Mouse (Mus musculus) kidney, embryonic 14.5 days (tissue): ENCODE measurements around the gene Get4. TPM values are rescaled to one million over a fixed set of nuclear protein-coding genes. Genes with fewer than 3 reads are reported as not detected.

Experiments
- ATAC-seq: fragments of 200-750 bp; cut with Nextera tagmentation; 2 replicates; pipeline ENCODE4 v1.8.0; 2017; ENCODE audit warnings: moderate number of reproducible peaks, mild to moderate bottlenecking, moderate TSS enrichment, moderate library complexity; ENCODE audit not compliant: low FRiP score, low TSS enrichment
- H3K27ac ChIP-seq: fragments of 300-500 bp; sonication (generic); 2 replicates; pipeline ENCODE4 v1.5.1; 2014; ENCODE audit warnings: low read depth, mild to moderate bottlenecking, low read length, moderate library complexity, mixed read lengths
- H3K27me3 ChIP-seq: fragments of 300-500 bp; sonication (generic); 2 replicates; pipeline ENCODE4 v1.6.1; 2014; ENCODE audit warnings: mild to moderate bottlenecking, low read length; ENCODE audit not compliant: control insufficient read depth, insufficient read depth
- H3K36me3 ChIP-seq: fragments of 300-500 bp; sonication (generic); 2 replicates; pipeline ENCODE4 v1.6.1; 2014; ENCODE audit warnings: low read length, mixed read lengths; ENCODE audit not compliant: control insufficient read depth, insufficient read depth
- H3K4me1 ChIP-seq: fragments of 300-500 bp; sonication (generic); 2 replicates; pipeline ENCODE4 v1.6.1; 2014; ENCODE audit warnings: low read length, mixed read lengths; ENCODE audit not compliant: control insufficient read depth, insufficient read depth
- H3K4me2 ChIP-seq: fragments of 300-500 bp; sonication (generic); replicated peaks from 2 replicates; pipeline ENCODE4 v1.6.1; 2014; ENCODE audit warnings: low read depth, mild to moderate bottlenecking, low read length
- H3K4me3 ChIP-seq: fragments of 300-500 bp; sonication (generic); 2 replicates; pipeline ENCODE4 v1.5.1; 2014; ENCODE audit warnings: mild to moderate bottlenecking, low read length
- H3K9ac ChIP-seq: fragments of 300-500 bp; sonication (generic); 2 replicates; pipeline ENCODE4 v1.6.1; 2014; ENCODE audit warnings: low read depth, mild to moderate bottlenecking, low read length, moderate library complexity
- H3K9me3 ChIP-seq: fragments of 300-500 bp; sonication (generic); 2 replicates; pipeline ENCODE4 v1.6.1; 2016; ENCODE audit warnings: low read length; ENCODE audit not compliant: control insufficient read depth
- WGBS: fragments of 180-500 bp; shearing (Covaris S2); extraction: QIAGEN DNeasy Blood & Tissue Kit; methylation state at CpG from one replicate; pipeline ENCODE4 v1.1.7; 2014; 5-methylcytosine and 5-hydroxymethylcytosine counted together
- polyA plus RNA-seq: library from polyadenylated mRNA; unstranded; fragments of >200 nt; fragmentation: Nextera tagmentation; extraction: Ambion mirVana; gene quantifications from 2 replicates; pipeline ENCODE4 v1.2.1, GENCODE M21; 2014

The Get4 gene
- polyA plus RNA-seq, 1 experiment from 2014 or later, result 156 TPM

- Histone ChIP-seq H3K27me3 (no peaks in the 10 kb centered on the region), H3K4me2 (no peak overlapping the region), H3K27ac (no peak overlapping the region), H3K9ac (no peak overlapping the region), H3K4me3 (no peak overlapping the region), H3K36me3 (peaks cover 73% of the 10 kb centered on the region), H3K4me1 (no peaks in the 10 kb centered on the region), H3K9me3 (no peaks in the 10 kb centered on the region)
- 95% methylated on average over 3 of the region's 3 CpGs for WGBS
- no peak for ATAC-seq
Measured at GRCm38 (mm10) chr5:139229716-139230115, 22.4 kb upstream of the Get4 start.

GRCm38 (mm10) chr5:139232083-139232482 lies 20.0 kb upstream of the Get4 start:
- no peaks in the 10 kb centered on the region for H3K4me1 ChIP-seq
- H3K36me3 ChIP-seq, result peaks cover 75% of the 10 kb centered on the region
- no peak overlapping the region for H3K9ac ChIP-seq
- no peak overlapping the region for H3K4me2 ChIP-seq
- H3K27me3 ChIP-seq, result no peaks in the 10 kb centered on the region
- H3K27ac ChIP-seq, result no peak overlapping the region
- WGBS, result 96% methylated on average over 3 of the region's 3 CpGs
- ATAC-seq, result no peak
- H3K4me3 ChIP-seq, result no peak overlapping the region
- H3K9me3 ChIP-seq, result no peaks in the 10 kb centered on the region

GRCm38 (mm10) chr5:139234423-139234822 lies 17.7 kb upstream of the Get4 start:
- no peak for ATAC-seq
- WGBS, result 94% methylated on average over 4 of the region's 4 CpGs
- H3K36me3 ChIP-seq, result peaks cover 79% of the 10 kb centered on the region
- H3K4me1 ChIP-seq, result no peaks in the 10 kb centered on the region
- H3K4me3 ChIP-seq, result no peak overlapping the region
- no peak overlapping the region for H3K4me2 ChIP-seq
- no peak overlapping the region for H3K9ac ChIP-seq
- H3K9me3 ChIP-seq, result no peaks in the 10 kb centered on the region
- no peak overlapping the region for H3K27ac ChIP-seq
- H3K27me3 ChIP-seq, result no peaks in the 10 kb centered on the region

- no peak for ATAC-seq
- peaks cover 91% of the 10 kb centered on the region for H3K36me3 ChIP-seq
Measured at GRCm38 (mm10) chr5:139237436-139237835, 14.7 kb upstream of the Get4 start.

GRCm38 (mm10) chr5:139241022-139241761 lies 10.9 kb upstream of the Get4 start:
- no peaks in the 10 kb centered on the region for H3K9me3 ChIP-seq
- no peak overlapping the region for H3K27ac ChIP-seq
- no peak overlapping the region for H3K9ac ChIP-seq
- no peaks in the 10 kb centered on the region for H3K27me3 ChIP-seq
- no peak overlapping the region for H3K4me3 ChIP-seq
- WGBS, result 64% methylated on average over 15 of the region's 15 CpGs
- peaks cover 93% of the 10 kb centered on the region for H3K36me3 ChIP-seq
- H3K4me2 ChIP-seq, result no peak overlapping the region
- ATAC-seq, result no peak
- no peaks in the 10 kb centered on the region for H3K4me1 ChIP-seq

More at GRCm38 (mm10) chr5:139237436-139237835, 14.7 kb upstream of the Get4 start:
- Histone ChIP-seq H3K9ac (no peak overlapping the region), H3K9me3 (no peaks in the 10 kb centered on the region), H3K4me3 (no peak overlapping the region), H3K27me3 (no peaks in the 10 kb centered on the region), H3K4me1 (no peaks in the 10 kb centered on the region), H3K27ac (no peak overlapping the region), H3K4me2 (no peak overlapping the region)
- 35% methylated on average over 4 of the region's 4 CpGs for WGBS

- WGBS, result 68% methylated on average over 1 of the region's 1 CpGs
- Histone ChIP-seq H3K9ac (no peak overlapping the region), H3K4me1 (no peaks in the 10 kb centered on the region), H3K4me2 (no peak overlapping the region), H3K9me3 (no peaks in the 10 kb centered on the region), H3K27me3 (no peaks in the 10 kb centered on the region), H3K36me3 (peaks cover 94% of the 10 kb centered on the region), H3K4me3 (no peak overlapping the region), H3K27ac (no peak overlapping the region)
- no peak for ATAC-seq
Measured at GRCm38 (mm10) chr5:139243384-139243783, 8.7 kb upstream of the Get4 start.

- Histone ChIP-seq H3K27ac (no peak overlapping the region), H3K27me3 (no peaks in the 10 kb centered on the region), H3K36me3 (peaks cover 72% of the 10 kb centered on the region), H3K4me1 (peaks cover 4% of the 10 kb centered on the region; the same call in 1 of the 2 replicates), H3K4me2 (no peak overlapping the region), H3K4me3 (no peak overlapping the region), H3K9ac (no peak overlapping the region), H3K9me3 (no peaks in the 10 kb centered on the region)
- ATAC-seq, result no peak
- WGBS, result 91% methylated on average over 3 of the region's 3 CpGs
Measured at GRCm38 (mm10) chr5:139247767-139248166, 4.4 kb upstream of the Get4 start.

- Histone ChIP-seq H3K27ac (no peak overlapping the region), H3K4me1 (peaks cover 9% of the 10 kb centered on the region; the same call in 1 of the 2 replicates), H3K9ac (no peak overlapping the region), H3K4me2 (no peak overlapping the region), H3K27me3 (no peaks in the 10 kb centered on the region), H3K9me3 (no peaks in the 10 kb centered on the region), H3K36me3 (peaks cover 63% of the 10 kb centered on the region), H3K4me3 (no peak overlapping the region)
- 89% methylated on average over 3 of the region's 3 CpGs for WGBS
- ATAC-seq, result no peak
Measured at GRCm38 (mm10) chr5:139248846-139249245, 3.3 kb upstream of the Get4 start.

- H3K4me3 ChIP-seq, result peak overlapping the region; percentile 67
- ATAC-seq, result no peak
- H3K27me3 ChIP-seq, result no peaks in the 10 kb centered on the region
- H3K36me3 ChIP-seq, result peaks cover 40% of the 10 kb centered on the region
- 73% methylated on average over 7 of the region's 7 CpGs for WGBS
- 0 out of 2 replicates have a peak overlapping the region, but pooled peaks have one; percentile 68 for H3K27ac ChIP-seq
- no peak overlapping the region; the same call in 1 of the 2 replicates for H3K9ac ChIP-seq
- H3K9me3 ChIP-seq, result no peaks in the 10 kb centered on the region
- H3K4me1 ChIP-seq, result peaks cover 18% of the 10 kb centered on the region; the same call in 1 of the 2 replicates
- peak overlapping the region; percentile 81 for H3K4me2 ChIP-seq
Measured at GRCm38 (mm10) chr5:139251279-139251678, 845 bp upstream of the Get4 start.
